Comparison of ENCODE assay signal across 8 mouse cellular contexts in the genomic region with DNA sequence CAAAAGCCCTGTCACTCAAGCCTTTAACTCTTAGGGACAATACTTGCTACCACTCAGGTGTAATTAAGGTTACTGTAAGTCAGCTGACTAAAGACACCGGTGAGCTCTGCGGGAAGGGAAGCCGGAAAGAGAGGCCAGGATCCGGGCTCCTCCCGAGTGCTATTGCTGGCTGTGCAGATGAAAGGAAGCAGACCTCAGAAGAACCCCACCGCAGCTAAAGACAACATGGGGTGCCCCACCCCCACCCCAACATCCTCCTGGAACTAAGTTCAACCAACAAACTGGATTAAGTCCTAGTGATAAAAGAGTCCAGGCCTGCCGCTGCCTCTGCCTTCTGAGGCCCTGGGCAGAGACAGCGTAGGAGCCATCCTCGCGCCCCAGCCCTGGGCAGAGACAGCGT.
A peak's percentile ranks its signal among the peaks of the same experiment; 100 is the strongest.
DNase-seq lines count a peak whose midpoint lies in the region; ATAC-seq and TF ChIP-seq lines count a peak whose summit lies in the region.
"Had no signal": no experiment of that assay in that cellular context is flagged by ENCODE, and none has a peak within 500 bp of the region (broad histone marks: within the 10 kb centered on the region; RNA-seq: fewer than 3 reads in every experiment).

No protein-coding gene starts in this region.

- no peak overlapping the region for H3K27ac ChIP-seq in heart, embryonic 12.5 days (ENCODE audit: poor library complexity, severe bottlenecking)
- no peak overlapping the region for H3K27ac ChIP-seq in forebrain, embryonic 16.5 days (ENCODE audit: low read length)

- no peaks in the 10 kb centered on the region for H3K36me3 ChIP-seq in heart, embryonic 12.5 days
- H3K36me3 ChIP-seq in splenic B cell, adult 2 months (ENCODE audit: control insufficient read depth, insufficient read depth, low read length, poor library complexity, severe bottlenecking), result no peaks in the 10 kb centered on the region
- H3K36me3 ChIP-seq in forebrain, embryonic 16.5 days (ENCODE audit: control insufficient read depth, insufficient read depth), result no peaks in the 10 kb centered on the region

- no peak overlapping the region for H3K9ac ChIP-seq in heart, embryonic 12.5 days
- no peak overlapping the region for H3K9ac ChIP-seq in forebrain, embryonic 16.5 days (replicated peaks; ENCODE audit: low read depth, low read length)

- no peaks in the 10 kb centered on the region for H3K27me3 ChIP-seq in heart, embryonic 12.5 days (replicated peaks)
- H3K27me3 ChIP-seq in splenic B cell, adult 2 months (ENCODE audit: control insufficient read depth, insufficient read depth, low read length, poor library complexity, severe bottlenecking), result no peaks in the 10 kb centered on the region
- peaks cover 5% of the 10 kb centered on the region; the same call in 1 of the 2 replicates for H3K27me3 ChIP-seq in forebrain, embryonic 16.5 days (replicated peaks; ENCODE audit: control insufficient read depth, insufficient read depth, low read length)

- no peak overlapping the region for H3K4me3 ChIP-seq in lung, adult 2 months (replicated peaks; ENCODE audit: extremely low read depth, low read depth, low read length)
- no peak overlapping the region for H3K4me3 ChIP-seq in heart, embryonic 12.5 days
- no peak overlapping the region for H3K4me3 ChIP-seq in forebrain, embryonic 16.5 days (replicated peaks; ENCODE audit: low read length)

- no peak for ATAC-seq in heart, embryonic 12.5 days (ENCODE audit: insufficient number of reproducible peaks, low FRiP score)
- no peak for ATAC-seq in forebrain, embryonic 16.5 days

- DNase-seq in lung, adult 18-20 months, result peak; percentile 30 to 31
- no peak for DNase-seq in lung, adult 2 months
- peak; percentile 43 for DNase-seq in MN1 (ENCODE audit: low spot score)
- peak; percentile 10 for DNase-seq in splenic B cell, adult 2 months (ENCODE audit: low read depth, low spot score)
- DNase-seq in layer of hippocampus, postnatal 14 days (ENCODE audit: low spot score in 2 of 2), result no peak
- DNase-seq: midbrain, embryonic 14.5 days had no signal

- H3K9me3 ChIP-seq in heart, embryonic 12.5 days (replicated peaks), result no peaks in the 10 kb centered on the region
- H3K9me3 ChIP-seq in forebrain, embryonic 16.5 days (ENCODE audit: control insufficient read depth, low read length), result no peaks in the 10 kb centered on the region

- H3K4me2 ChIP-seq in heart, embryonic 12.5 days, result peak overlapping the region; percentile 14
- H3K4me2 ChIP-seq in forebrain, embryonic 16.5 days (ENCODE audit: low read length), result no peak overlapping the region

- peaks cover 10% of the 10 kb centered on the region for H3K4me1 ChIP-seq in lung, adult 2 months (ENCODE audit: control insufficient read depth, insufficient read depth, low read length)
- H3K4me1 ChIP-seq in heart, embryonic 12.5 days (replicated peaks), result peaks cover 26% of the 10 kb centered on the region
- peaks cover 34% of the 10 kb centered on the region for H3K4me1 ChIP-seq in forebrain, embryonic 16.5 days (replicated peaks; ENCODE audit: control insufficient read depth, insufficient read depth, low read length)

- WGBS in lung, adult 2 months, result 41% methylated on average over 11 of the region's 11 CpGs
- WGBS in heart, embryonic 12.5 days, result 22% methylated on average over 11 of the region's 11 CpGs
- 45% methylated on average over 11 of the region's 11 CpGs for WGBS in forebrain, embryonic 16.5 days

- no peak for TF ChIP-seq POLR2A in lung, adult 2 months (IDR thresholded peaks at IDR 0.05; ENCODE audit: borderline replicate concordance, extremely low read depth, low read depth, low read length)

- TF ChIP-seq CTCF in lung, adult 2 months (IDR thresholded peaks at IDR 0.05; ENCODE audit: insufficient read depth, low read length), result no peak

Comparison
In these comparisons a context has a peak if more than half of its experiments do, and no peak if none do; other contexts are left out.
1. DNase-seq: peak in lung, adult 18-20 months (2 of 2), MN1 (single experiment) and splenic B cell, adult 2 months (single experiment); none in lung, adult 2 months (single experiment) and layer of hippocampus, postnatal 14 days (0 of 2).